Mouse (Mus musculus): ENCODE data around the gene Ppm1d. TPM values are rescaled to one million over a fixed set of nuclear protein-coding genes. Genes with fewer than 3 reads are reported as not detected.
A peak's percentile ranks its signal among the peaks of the same experiment; 100 is the strongest.

Gene Ppm1d
- polyA plus RNA-seq (2014; fragmentation: Nextera tagmentation; extraction: Ambion mirVana) = 26.0 and 30.7 TPM in 2 replicates

DNA sequence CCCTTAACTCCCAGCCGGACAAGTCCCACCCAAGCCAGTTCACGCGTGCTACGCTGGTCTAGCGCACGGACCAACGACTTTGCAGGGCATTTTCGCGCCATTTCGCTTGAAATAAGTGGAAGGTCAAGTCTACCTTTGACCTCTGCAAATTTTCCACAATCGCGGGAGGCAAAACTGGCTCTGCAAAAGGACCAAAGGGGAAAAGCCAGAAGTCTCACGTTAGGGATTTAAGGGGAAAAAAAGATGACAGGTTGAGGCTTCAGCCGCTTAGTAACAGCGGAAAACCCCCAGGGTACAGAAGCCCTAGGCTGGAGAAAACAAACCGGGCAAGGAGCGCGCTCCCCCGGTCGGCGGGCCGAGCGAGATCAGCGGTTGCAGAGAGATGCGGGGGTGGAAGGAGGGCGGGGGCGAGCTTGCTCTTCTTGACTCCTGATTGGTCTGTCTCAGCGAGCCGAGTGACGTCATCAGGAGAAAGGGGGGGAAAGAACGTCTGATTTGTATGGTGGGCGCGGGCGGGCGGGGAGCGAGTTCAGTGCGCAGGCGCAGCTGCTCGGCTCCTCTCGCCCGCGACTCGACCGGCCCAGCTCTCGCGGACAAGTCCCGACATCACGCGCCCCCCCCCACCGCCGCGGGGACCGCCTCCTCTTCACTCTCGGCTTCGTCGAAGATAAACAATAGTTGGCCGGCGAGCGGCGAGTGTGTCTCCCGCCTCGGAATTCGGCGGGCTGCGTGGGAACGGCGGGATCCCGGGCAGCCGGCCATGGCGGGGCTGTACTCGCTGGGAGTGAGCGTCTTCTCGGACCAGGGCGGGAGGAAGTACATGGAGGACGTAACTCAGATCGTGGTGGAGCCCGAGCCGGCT is at the start of gene Ppm1d:
Ppm1d (plus strand) TSS at position 532 of the 862 bp plus-strand sequence.
- ATAC-seq (replicated peaks; ENCODE audit: insufficient number of reproducible peaks, low FRiP score, low TSS enrichment, low read depth) (peak; percentile 93), DNase-seq (ENCODE audit: low spot score) (peak; percentile 100)
- no peaks in the 10 kb centered on the region for H3K4me1 ChIP-seq (ENCODE audit: control insufficient read depth, insufficient read depth, low read length)
- peak within 1 kb of the TSS; percentile 82 for H3K4me3 ChIP-seq (ENCODE audit: low read depth, low read length)
- peak within 1 kb of the TSS; percentile 73 for H3K27ac ChIP-seq (replicated peaks; ENCODE audit: low read depth, low read length)
- H3K9me3 ChIP-seq (replicated peaks; ENCODE audit: control insufficient read depth, low read length) = no peaks in the 10 kb centered on the region
- no peaks in the 10 kb centered on the region for H3K36me3 ChIP-seq (replicated peaks; ENCODE audit: control insufficient read depth, insufficient read depth, low read depth, low read length)
- no peaks in the 10 kb centered on the region for H3K27me3 ChIP-seq (ENCODE audit: control insufficient read depth, insufficient read depth, low read length)
- peak within 1 kb of the TSS; percentile 93 for H3K9ac ChIP-seq (replicated peaks; ENCODE audit: low read length)
- WGBS = under 1% methylated on average over 60 of the region's 78 CpGs
- H3K4me2 ChIP-seq (ENCODE audit: low read depth, low read length) = peak within 1 kb of the TSS; percentile 69

DNA sequence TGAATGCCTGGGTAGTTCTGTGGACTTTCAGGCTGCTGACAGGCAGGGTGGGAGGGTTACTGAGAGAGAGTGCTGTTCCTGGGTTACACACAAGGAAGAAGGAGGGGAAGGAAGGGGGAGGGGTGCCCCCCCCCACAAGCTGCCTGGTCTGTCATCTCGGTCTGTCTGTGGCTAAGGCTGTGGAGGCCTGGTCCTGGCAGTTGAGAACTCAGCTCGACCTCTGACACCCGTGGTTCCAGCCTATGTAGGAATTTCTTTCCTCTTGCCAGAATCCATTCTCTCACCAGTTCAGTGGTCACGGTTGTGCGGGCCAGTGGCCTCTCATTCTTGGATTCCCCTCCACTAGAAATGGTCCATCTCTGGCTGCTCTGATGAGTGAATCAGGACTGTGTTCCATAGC is 46.4 kb upstream of the Ppm1d start:
- no peak for DNase-seq (ENCODE audit: low spot score)
- Histone ChIP-seq H3K27ac (replicated peaks; ENCODE audit: low read depth, low read length) (no peak overlapping the region), H3K36me3 (replicated peaks; ENCODE audit: control insufficient read depth, insufficient read depth, low read depth, low read length) (no peaks in the 10 kb centered on the region), H3K9me3 (replicated peaks; ENCODE audit: control insufficient read depth, low read length) (no peaks in the 10 kb centered on the region), H3K4me3 (ENCODE audit: low read depth, low read length) (no peak overlapping the region), H3K4me2 (ENCODE audit: low read depth, low read length) (no peak overlapping the region), H3K4me1 (ENCODE audit: control insufficient read depth, insufficient read depth, low read length) (no peaks in the 10 kb centered on the region), H3K27me3 (ENCODE audit: control insufficient read depth, insufficient read depth, low read length) (no peaks in the 10 kb centered on the region), H3K9ac (replicated peaks; ENCODE audit: low read length) (no peak overlapping the region)
- no peak for ATAC-seq (replicated peaks; ENCODE audit: insufficient number of reproducible peaks, low FRiP score, low TSS enrichment, low read depth)
- 60% methylated on average over 5 of the region's 5 CpGs for WGBS

DNA sequence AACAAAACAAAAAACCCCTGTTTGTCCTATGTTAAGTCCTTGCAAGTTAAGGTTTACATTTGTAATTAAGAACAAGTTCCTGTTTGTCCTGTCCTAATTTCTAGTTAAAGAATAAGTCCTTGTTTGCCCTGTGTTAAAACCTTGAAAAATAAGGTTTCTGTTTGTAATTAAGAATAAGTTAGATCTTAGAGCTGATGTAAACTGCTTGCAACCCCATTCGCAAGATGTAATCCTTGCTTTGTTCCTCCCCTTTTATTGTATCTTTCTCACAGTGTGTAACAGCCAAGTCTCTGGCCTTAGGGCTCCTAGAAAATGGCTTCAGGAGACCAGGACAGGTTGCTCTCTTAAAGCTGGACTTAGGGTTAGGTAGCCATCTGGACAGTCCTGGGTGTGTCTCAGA is 43.7 kb upstream of the Ppm1d start:
- Histone ChIP-seq H3K4me2 (ENCODE audit: low read depth, low read length) (no peak overlapping the region), H3K27me3 (ENCODE audit: control insufficient read depth, insufficient read depth, low read length) (no peaks in the 10 kb centered on the region), H3K9ac (replicated peaks; ENCODE audit: low read length) (no peak overlapping the region), H3K9me3 (replicated peaks; ENCODE audit: control insufficient read depth, low read length) (no peaks in the 10 kb centered on the region), H3K4me1 (ENCODE audit: control insufficient read depth, insufficient read depth, low read length) (no peaks in the 10 kb centered on the region), H3K36me3 (replicated peaks; ENCODE audit: control insufficient read depth, insufficient read depth, low read depth, low read length) (no peaks in the 10 kb centered on the region), H3K4me3 (ENCODE audit: low read depth, low read length) (no peak overlapping the region), H3K27ac (replicated peaks; ENCODE audit: low read depth, low read length) (no peak overlapping the region)
- DNase-seq (ENCODE audit: low spot score) (no peak), ATAC-seq (replicated peaks; ENCODE audit: insufficient number of reproducible peaks, low FRiP score, low TSS enrichment, low read depth) (no peak)
- 84% methylated on average over 1 of the region's 1 CpGs for WGBS

DNA sequence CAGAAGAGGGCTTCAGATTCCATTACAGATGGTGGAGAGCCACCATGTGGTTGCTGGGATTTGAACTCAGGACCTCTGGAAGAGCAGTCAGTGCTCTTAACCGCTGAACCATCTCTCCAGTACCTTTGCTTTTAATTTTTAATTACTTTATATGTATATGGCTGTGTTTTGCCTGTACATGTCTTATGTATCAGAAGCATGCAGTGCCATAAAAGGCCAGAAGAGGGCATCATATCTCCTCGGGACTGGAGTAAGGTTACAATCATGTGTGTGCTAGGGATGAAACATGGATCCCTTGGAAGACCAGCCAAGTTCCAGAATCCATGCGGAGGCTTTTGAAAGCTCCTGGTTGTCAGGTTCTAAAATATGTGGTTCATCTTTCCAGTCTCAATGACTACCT is 40.4 kb upstream of the Ppm1d start:
- Histone ChIP-seq H3K4me2 (ENCODE audit: low read depth, low read length) (no peak overlapping the region), H3K27ac (replicated peaks; ENCODE audit: low read depth, low read length) (no peak overlapping the region), H3K4me1 (ENCODE audit: control insufficient read depth, insufficient read depth, low read length) (no peaks in the 10 kb centered on the region), H3K9me3 (replicated peaks; ENCODE audit: control insufficient read depth, low read length) (no peaks in the 10 kb centered on the region), H3K4me3 (ENCODE audit: low read depth, low read length) (no peak overlapping the region), H3K9ac (replicated peaks; ENCODE audit: low read length) (no peak overlapping the region), H3K36me3 (replicated peaks; ENCODE audit: control insufficient read depth, insufficient read depth, low read depth, low read length) (no peaks in the 10 kb centered on the region), H3K27me3 (ENCODE audit: control insufficient read depth, insufficient read depth, low read length) (no peaks in the 10 kb centered on the region)
- no peak for ATAC-seq (replicated peaks; ENCODE audit: insufficient number of reproducible peaks, low FRiP score, low TSS enrichment, low read depth)
- 55% methylated on average over 3 of the region's 3 CpGs for WGBS
- DNase-seq (ENCODE audit: low spot score) = peak; percentile 61

DNA sequence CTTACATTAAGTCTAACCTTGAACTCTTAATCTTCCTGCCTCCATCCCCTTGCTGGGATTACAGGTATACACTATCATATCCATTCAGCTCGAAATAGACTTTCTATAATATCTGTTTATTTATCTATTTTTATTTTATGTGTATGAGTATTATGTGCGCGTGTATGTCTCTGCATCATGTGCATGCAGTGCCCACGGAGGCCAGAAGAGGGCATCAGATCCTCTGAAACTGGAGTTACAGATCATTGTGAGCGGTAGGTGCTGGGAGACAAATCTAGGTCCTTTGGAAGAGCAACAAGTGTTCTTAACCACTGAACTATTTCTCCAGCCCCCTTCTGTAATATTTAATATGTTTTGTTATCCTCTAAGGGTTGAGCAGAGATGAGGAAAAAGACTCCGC is 37.7 kb upstream of the Ppm1d start:
- H3K36me3 ChIP-seq (replicated peaks; ENCODE audit: control insufficient read depth, insufficient read depth, low read depth, low read length) = no peaks in the 10 kb centered on the region
- no peaks in the 10 kb centered on the region for H3K9me3 ChIP-seq (replicated peaks; ENCODE audit: control insufficient read depth, low read length)
- H3K4me1 ChIP-seq (ENCODE audit: control insufficient read depth, insufficient read depth, low read length) = no peaks in the 10 kb centered on the region
- H3K9ac ChIP-seq (replicated peaks; ENCODE audit: low read length) = no peak overlapping the region
- H3K27me3 ChIP-seq (ENCODE audit: control insufficient read depth, insufficient read depth, low read length) = no peaks in the 10 kb centered on the region
- DNase-seq (ENCODE audit: low spot score) (no peak), ATAC-seq (replicated peaks; ENCODE audit: insufficient number of reproducible peaks, low FRiP score, low TSS enrichment, low read depth) (no peak)
- H3K4me2 ChIP-seq (ENCODE audit: low read depth, low read length) = no peak overlapping the region
- H3K4me3 ChIP-seq (ENCODE audit: low read depth, low read length) = no peak overlapping the region
- WGBS = 66% methylated on average over 6 of the region's 6 CpGs
- H3K27ac ChIP-seq (replicated peaks; ENCODE audit: low read depth, low read length) = no peak overlapping the region

DNA sequence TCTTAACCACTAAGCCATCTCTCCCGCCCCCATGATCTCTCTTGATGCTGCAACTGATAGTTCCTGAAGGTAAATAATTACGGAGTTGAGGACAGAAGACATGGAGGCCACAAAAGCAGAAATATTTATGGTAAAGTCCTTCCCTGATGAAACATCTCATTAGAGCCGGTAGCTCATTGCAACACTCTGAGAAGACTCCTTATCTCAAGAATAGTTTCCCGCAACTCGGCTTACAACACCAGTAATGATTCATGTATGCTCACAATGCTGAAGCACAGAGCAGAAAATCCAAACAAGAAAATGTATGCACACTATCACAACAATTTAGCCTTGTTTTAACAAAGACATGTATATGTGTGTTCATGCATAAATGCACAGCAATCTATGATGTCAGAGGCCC is 35.9 kb upstream of the Ppm1d start:
- H3K9ac ChIP-seq (replicated peaks; ENCODE audit: low read length) = no peak overlapping the region
- ATAC-seq (replicated peaks; ENCODE audit: insufficient number of reproducible peaks, low FRiP score, low TSS enrichment, low read depth) = no peak
- no peak overlapping the region; the same call in 1 of the 2 replicates for H3K27ac ChIP-seq (replicated peaks; ENCODE audit: low read depth, low read length)
- H3K4me2 ChIP-seq (ENCODE audit: low read depth, low read length) = no peak overlapping the region
- H3K4me3 ChIP-seq (ENCODE audit: low read depth, low read length) = no peak overlapping the region
- no peaks in the 10 kb centered on the region for H3K9me3 ChIP-seq (replicated peaks; ENCODE audit: control insufficient read depth, low read length)
- H3K36me3 ChIP-seq (replicated peaks; ENCODE audit: control insufficient read depth, insufficient read depth, low read depth, low read length) = no peaks in the 10 kb centered on the region
- H3K4me1 ChIP-seq (ENCODE audit: control insufficient read depth, insufficient read depth, low read length) = no peaks in the 10 kb centered on the region
- no peaks in the 10 kb centered on the region for H3K27me3 ChIP-seq (ENCODE audit: control insufficient read depth, insufficient read depth, low read length)
- no peak for DNase-seq (ENCODE audit: low spot score)
- WGBS = 87% methylated on average over 5 of the region's 5 CpGs

DNA sequence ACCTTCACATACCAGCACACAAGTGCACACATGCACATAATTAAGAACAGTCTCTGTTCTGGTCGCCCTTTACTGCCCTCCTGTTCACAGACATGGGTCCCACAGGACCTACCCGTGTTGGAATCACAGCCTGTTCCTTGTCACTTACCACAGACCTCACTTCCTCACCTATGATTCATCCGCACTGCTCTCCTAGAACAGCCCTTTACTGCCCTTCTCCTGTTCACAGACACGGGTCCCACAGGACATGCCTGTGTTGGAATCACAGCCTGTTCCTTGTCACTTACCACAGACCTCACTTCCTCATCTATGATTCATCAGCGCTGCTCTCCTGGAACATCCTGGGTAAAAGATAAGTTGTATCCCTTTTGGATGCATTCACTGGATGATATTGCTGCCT is 33.4 kb upstream of the Ppm1d start:
- H3K27me3 ChIP-seq (ENCODE audit: control insufficient read depth, insufficient read depth, low read length) = no peaks in the 10 kb centered on the region
- H3K4me3 ChIP-seq (ENCODE audit: low read depth, low read length) = no peak overlapping the region
- no peaks in the 10 kb centered on the region for H3K4me1 ChIP-seq (ENCODE audit: control insufficient read depth, insufficient read depth, low read length)
- no peak overlapping the region for H3K4me2 ChIP-seq (ENCODE audit: low read depth, low read length)
- H3K27ac ChIP-seq (replicated peaks; ENCODE audit: low read depth, low read length) = no peak overlapping the region
- 57% methylated on average over 5 of the region's 5 CpGs for WGBS
- H3K9me3 ChIP-seq (replicated peaks; ENCODE audit: control insufficient read depth, low read length) = no peaks in the 10 kb centered on the region
- H3K36me3 ChIP-seq (replicated peaks; ENCODE audit: control insufficient read depth, insufficient read depth, low read depth, low read length) = no peaks in the 10 kb centered on the region
- no peak for ATAC-seq (replicated peaks; ENCODE audit: insufficient number of reproducible peaks, low FRiP score, low TSS enrichment, low read depth)
- no peak for DNase-seq (ENCODE audit: low spot score)
- H3K9ac ChIP-seq (replicated peaks; ENCODE audit: low read length) = no peak overlapping the region

DNA sequence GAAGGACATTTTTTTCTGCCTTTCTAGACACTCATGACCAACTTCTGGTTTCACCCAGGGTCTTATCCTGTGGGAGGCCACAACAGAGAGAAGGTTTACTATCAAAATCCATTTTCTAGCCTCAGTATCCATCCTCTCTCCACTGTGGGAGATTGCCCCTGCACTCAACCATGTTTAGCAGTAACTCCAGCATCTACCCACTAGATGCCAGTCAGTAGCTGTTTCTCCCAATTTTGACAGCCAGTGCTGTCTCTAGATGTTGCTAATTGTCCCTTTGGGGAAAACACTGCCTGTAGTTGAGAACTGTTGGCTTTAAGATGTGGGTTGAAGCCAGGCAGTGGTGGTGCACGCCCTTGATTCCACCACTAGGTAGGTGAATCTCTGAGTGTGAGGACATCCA is 32.9 kb upstream of the Ppm1d start:
- Histone ChIP-seq H3K9me3 (replicated peaks; ENCODE audit: control insufficient read depth, low read length) (no peaks in the 10 kb centered on the region), H3K9ac (replicated peaks; ENCODE audit: low read length) (no peak overlapping the region), H3K4me1 (ENCODE audit: control insufficient read depth, insufficient read depth, low read length) (no peaks in the 10 kb centered on the region), H3K27ac (replicated peaks; ENCODE audit: low read depth, low read length) (no peak overlapping the region), H3K27me3 (ENCODE audit: control insufficient read depth, insufficient read depth, low read length) (no peaks in the 10 kb centered on the region), H3K36me3 (replicated peaks; ENCODE audit: control insufficient read depth, insufficient read depth, low read depth, low read length) (no peaks in the 10 kb centered on the region), H3K4me3 (ENCODE audit: low read depth, low read length) (no peak overlapping the region), H3K4me2 (ENCODE audit: low read depth, low read length) (no peak overlapping the region)
- ATAC-seq (replicated peaks; ENCODE audit: insufficient number of reproducible peaks, low FRiP score, low TSS enrichment, low read depth) = no peak
- no peak for DNase-seq (ENCODE audit: low spot score)
- WGBS = 70% methylated on average over 1 of the region's 1 CpGs

Measured in embryonic facial prominence, embryonic 11.5 days (tissue).